Mouse (Mus musculus): ENCODE results near the gene Gramd1b.

DNA sequence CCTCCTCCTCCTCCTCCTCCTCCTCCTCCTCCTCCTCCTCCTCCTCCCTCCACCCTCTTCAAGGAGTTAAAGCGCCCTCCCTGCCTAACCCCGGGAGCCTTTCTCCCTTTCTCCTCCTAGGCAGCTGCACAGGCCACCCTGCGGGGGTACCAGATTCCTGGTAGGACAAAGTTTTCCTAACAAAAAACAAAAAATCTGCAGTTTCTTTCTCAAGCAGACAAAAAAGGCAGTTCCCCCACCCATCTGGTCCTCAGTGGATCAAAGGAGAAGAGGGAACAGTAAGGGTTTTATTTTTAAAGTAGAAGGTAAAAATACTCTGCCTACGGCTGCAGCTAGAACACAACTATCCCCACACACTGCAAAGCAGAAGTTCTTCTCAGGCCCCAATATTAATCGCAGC is 156.2 kb downstream of the Gramd1b start:
- TF ChIP-seq EP300 (IDR thresholded peaks at IDR 0.05; ENCODE audit: low read depth) (no peak), CTCF (IDR thresholded peaks at IDR 0.05; ENCODE audit: low read depth) (no peak)
